Mouse (Mus musculus): Measurements from ENCODE around the gene Mindy4. TPM values are rescaled to one million over a fixed set of nuclear protein-coding genes. Genes with fewer than 3 reads are reported as not detected.

Gene Mindy4
- polyA plus RNA-seq, 1 experiment from 2014 or later: 17.2 TPM

DNA sequence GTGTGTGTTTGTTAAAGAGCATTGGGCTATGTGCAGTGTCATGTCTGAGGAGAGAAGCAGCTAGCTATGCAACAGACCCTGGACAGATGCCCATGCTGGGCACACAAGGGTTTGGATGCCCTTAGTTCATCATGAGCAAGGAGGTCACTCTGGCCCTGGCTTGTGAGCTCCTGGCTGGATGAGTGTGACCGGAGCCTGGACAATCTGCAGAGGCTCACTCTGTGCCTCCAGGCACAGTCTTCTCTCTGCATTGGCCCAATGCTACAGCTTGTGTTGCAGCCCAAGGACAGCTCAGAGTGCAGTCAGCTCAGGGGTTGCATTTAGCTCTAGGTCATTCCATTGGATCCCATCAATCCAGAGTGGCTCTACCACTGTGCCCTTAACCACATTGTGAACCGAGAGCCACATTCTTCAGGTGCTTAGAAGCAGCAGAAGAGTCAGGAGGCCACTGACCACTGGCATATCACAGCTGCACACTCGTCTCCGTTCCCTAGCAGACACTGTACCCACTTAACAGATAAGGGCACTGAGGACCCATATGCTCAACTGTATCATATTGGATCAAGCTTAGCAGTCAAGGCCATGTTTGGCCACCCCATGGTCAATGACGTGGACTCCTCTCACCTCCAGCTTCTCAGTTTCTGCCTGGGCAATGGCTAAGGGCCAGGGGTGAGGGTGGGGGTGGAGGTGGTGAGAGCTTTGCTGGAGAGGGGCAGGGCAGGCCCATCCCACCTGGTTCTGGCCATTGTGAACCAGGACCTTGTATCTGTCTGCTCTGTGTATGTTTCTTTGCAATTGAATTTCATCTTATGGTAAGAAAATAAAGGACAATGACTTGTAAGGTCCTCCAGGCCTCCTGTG is 144.8 kb downstream of the Mindy4 start:
- 87% methylated on average over 5 of the region's 5 CpGs for WGBS
- no peak overlapping the region for H3K4me2 ChIP-seq (ENCODE audit: low read depth, severe bottlenecking)
- DNase-seq (ENCODE audit: low spot score) (no peak), ATAC-seq (ENCODE audit: insufficient number of reproducible peaks, low FRiP score, low TSS enrichment, low read depth) (no peak)
- H3K9me3 ChIP-seq (ENCODE audit: control insufficient read depth, low read length): no peaks in the 10 kb centered on the region
- no peaks in the 10 kb centered on the region for H3K4me1 ChIP-seq (ENCODE audit: control insufficient read depth, insufficient read depth, low read length)
- no peaks in the 10 kb centered on the region for H3K27me3 ChIP-seq (ENCODE audit: control insufficient read depth, insufficient read depth, low read length)
- H3K36me3 ChIP-seq (ENCODE audit: control insufficient read depth, insufficient read depth, low read length): no peaks in the 10 kb centered on the region
- H3K27ac ChIP-seq (replicated peaks; ENCODE audit: low read depth, low read length): no peak overlapping the region
- no peak overlapping the region for H3K4me3 ChIP-seq (ENCODE audit: low read depth, low read length)
- no peak overlapping the region for H3K9ac ChIP-seq (ENCODE audit: low read length)

GRCm38 (mm10) chr6:55349231-55349630 is 146.0 kb downstream of the Mindy4 start:
- Histone ChIP-seq H3K4me3 (ENCODE audit: low read depth, low read length) (no peak overlapping the region), H3K27me3 (ENCODE audit: control insufficient read depth, insufficient read depth, low read length) (no peaks in the 10 kb centered on the region), H3K4me1 (ENCODE audit: control insufficient read depth, insufficient read depth, low read length) (no peaks in the 10 kb centered on the region), H3K9me3 (ENCODE audit: control insufficient read depth, low read length) (no peaks in the 10 kb centered on the region), H3K36me3 (ENCODE audit: control insufficient read depth, insufficient read depth, low read length) (no peaks in the 10 kb centered on the region), H3K27ac (replicated peaks; ENCODE audit: low read depth, low read length) (no peak overlapping the region), H3K9ac (ENCODE audit: low read length) (no peak overlapping the region), H3K4me2 (ENCODE audit: low read depth, severe bottlenecking) (no peak overlapping the region)
- ATAC-seq (ENCODE audit: insufficient number of reproducible peaks, low FRiP score, low TSS enrichment, low read depth): no peak
- DNase-seq (ENCODE audit: low spot score): no peak
- 85% methylated on average over 4 of the region's 4 CpGs for WGBS

DNA sequence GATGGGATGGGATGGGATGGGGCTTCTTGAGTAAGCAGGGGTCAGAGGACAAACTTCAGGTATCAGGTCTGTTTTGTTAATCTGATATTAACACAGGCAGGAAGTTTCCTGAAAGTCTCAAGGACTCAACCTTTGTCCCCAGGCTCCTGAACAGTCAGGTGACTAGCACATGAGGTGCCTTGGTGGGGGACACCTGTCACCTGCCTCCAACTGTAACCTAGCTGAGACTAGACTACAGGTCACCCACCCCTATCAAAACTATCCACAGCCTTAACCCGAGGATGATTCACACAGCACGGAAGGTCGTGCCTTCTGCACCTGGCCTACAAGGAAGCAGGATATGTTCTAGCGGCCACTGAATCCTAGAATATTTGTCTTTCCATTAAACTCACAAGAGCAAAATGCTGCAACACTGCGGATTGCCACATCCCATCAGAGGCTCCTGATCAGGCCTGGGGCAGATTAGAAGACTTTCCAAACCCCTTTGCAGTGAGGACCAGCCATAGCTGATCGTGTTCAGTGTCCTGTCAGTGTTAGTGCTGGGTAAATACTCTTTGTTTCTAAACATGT is 147.3 kb downstream of the Mindy4 start:
- Histone ChIP-seq H3K9me3 (ENCODE audit: control insufficient read depth, low read length) (no peaks in the 10 kb centered on the region), H3K4me3 (ENCODE audit: low read depth, low read length) (no peak overlapping the region), H3K4me1 (ENCODE audit: control insufficient read depth, insufficient read depth, low read length) (no peaks in the 10 kb centered on the region), H3K9ac (ENCODE audit: low read length) (no peak overlapping the region), H3K4me2 (ENCODE audit: low read depth, severe bottlenecking) (no peak overlapping the region), H3K36me3 (ENCODE audit: control insufficient read depth, insufficient read depth, low read length) (no peaks in the 10 kb centered on the region), H3K27ac (replicated peaks; ENCODE audit: low read depth, low read length) (no peak overlapping the region), H3K27me3 (ENCODE audit: control insufficient read depth, insufficient read depth, low read length) (no peaks in the 10 kb centered on the region)
- no peak for ATAC-seq (ENCODE audit: insufficient number of reproducible peaks, low FRiP score, low TSS enrichment, low read depth)
- DNase-seq (ENCODE audit: low spot score): no peak
- WGBS: 90% methylated on average over 6 of the region's 6 CpGs

GRCm38 (mm10) chr6:55351712-55352111 is 148.5 kb downstream of the Mindy4 start:
- Histone ChIP-seq H3K4me1 (ENCODE audit: control insufficient read depth, insufficient read depth, low read length) (no peaks in the 10 kb centered on the region), H3K4me2 (ENCODE audit: low read depth, severe bottlenecking) (no peak overlapping the region), H3K27me3 (ENCODE audit: control insufficient read depth, insufficient read depth, low read length) (no peaks in the 10 kb centered on the region), H3K36me3 (ENCODE audit: control insufficient read depth, insufficient read depth, low read length) (no peaks in the 10 kb centered on the region), H3K4me3 (ENCODE audit: low read depth, low read length) (no peak overlapping the region), H3K27ac (replicated peaks; ENCODE audit: low read depth, low read length) (no peak overlapping the region), H3K9ac (ENCODE audit: low read length) (no peak overlapping the region), H3K9me3 (ENCODE audit: control insufficient read depth, low read length) (no peaks in the 10 kb centered on the region; the same call in 1 of the 2 replicates)
- DNase-seq (ENCODE audit: low spot score) (no peak), ATAC-seq (ENCODE audit: insufficient number of reproducible peaks, low FRiP score, low TSS enrichment, low read depth) (no peak)
- WGBS: 79% methylated on average over 7 of the region's 7 CpGs

DNA sequence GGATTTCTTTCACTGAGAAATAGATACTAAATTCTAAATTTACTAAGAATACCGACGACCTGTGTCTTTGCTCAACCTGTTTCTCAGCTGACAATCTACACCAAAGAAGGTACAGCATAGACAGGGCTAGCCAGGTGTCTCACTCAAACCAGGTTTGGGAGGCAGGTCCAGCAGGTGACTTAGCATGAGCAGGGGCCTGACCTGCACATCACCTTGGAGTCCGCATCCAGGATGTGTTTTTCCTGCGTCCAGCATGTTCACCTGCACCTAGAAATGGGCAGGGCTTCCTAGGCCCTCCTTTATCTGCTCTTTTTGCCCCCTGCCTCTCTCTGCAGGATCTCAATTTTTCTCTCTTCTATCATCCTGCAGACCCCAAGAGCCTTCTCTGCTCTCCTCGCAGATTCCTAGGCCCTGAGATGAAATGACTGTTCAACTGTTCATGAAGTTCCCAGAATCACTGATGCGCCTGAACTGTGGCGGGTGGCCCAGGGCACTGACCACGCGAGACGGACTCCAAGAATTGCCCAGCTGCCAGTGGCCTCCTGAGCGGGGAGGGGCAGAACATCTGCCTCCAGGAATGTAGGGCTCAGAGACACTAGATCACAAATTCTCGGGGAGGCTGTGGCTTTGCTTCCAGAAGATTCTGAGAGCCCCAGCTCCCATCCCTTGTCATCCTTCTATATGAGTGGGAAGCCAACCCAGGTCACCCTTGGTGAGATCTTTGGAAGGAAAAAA is 150.7 kb downstream of the Mindy4 start:
- no peak for ATAC-seq (ENCODE audit: insufficient number of reproducible peaks, low FRiP score, low TSS enrichment, low read depth)
- Histone ChIP-seq H3K9ac (ENCODE audit: low read length) (no peak overlapping the region), H3K4me3 (ENCODE audit: low read depth, low read length) (no peak overlapping the region), H3K4me1 (ENCODE audit: control insufficient read depth, insufficient read depth, low read length) (no peaks in the 10 kb centered on the region), H3K27me3 (ENCODE audit: control insufficient read depth, insufficient read depth, low read length) (no peaks in the 10 kb centered on the region), H3K4me2 (ENCODE audit: low read depth, severe bottlenecking) (no peak overlapping the region), H3K36me3 (ENCODE audit: control insufficient read depth, insufficient read depth, low read length) (no peaks in the 10 kb centered on the region), H3K27ac (replicated peaks; ENCODE audit: low read depth, low read length) (no peak overlapping the region), H3K9me3 (ENCODE audit: control insufficient read depth, low read length) (no peaks in the 10 kb centered on the region; the same call in 1 of the 2 replicates)
- no peak for DNase-seq (ENCODE audit: low spot score)
- WGBS: 80% methylated on average over 12 of the region's 12 CpGs

DNA sequence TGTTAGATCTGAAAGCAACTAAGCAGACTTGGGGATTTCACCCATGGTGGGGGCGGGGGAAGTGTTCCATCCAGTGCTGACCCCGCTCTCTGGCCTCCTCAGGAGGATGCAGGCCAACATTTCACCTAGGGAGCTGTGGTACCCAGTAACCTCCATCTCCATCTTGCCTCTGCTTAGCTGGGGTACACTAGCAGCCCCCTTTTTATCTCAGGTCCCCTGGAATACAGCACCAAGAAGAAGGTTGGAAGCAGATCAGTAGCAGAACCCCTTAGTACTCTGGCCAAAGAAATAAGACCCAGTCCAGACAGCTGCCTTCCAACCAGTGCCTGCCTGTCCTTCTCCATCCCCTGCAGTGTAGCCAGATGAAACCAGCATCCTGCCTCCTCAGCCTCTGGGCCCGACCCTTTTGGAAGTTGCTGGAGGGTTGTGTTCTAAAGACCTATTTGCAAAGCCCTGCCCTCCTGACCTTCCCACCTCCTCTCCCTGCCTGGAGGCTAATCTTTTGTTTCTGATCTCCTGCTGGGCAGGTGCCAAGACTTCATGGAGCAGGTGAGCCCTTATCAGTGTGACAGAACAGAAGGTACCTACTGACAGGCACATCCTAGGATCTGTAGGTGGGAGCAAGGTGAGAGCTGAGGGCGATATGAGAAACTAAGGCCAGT is 151.4 kb downstream of the Mindy4 start:
- Histone ChIP-seq H3K4me3 (ENCODE audit: low read depth, low read length) (no peak overlapping the region), H3K9me3 (ENCODE audit: control insufficient read depth, low read length) (no peaks in the 10 kb centered on the region; the same call in 1 of the 2 replicates), H3K4me1 (ENCODE audit: control insufficient read depth, insufficient read depth, low read length) (no peaks in the 10 kb centered on the region), H3K27ac (replicated peaks; ENCODE audit: low read depth, low read length) (no peak overlapping the region), H3K36me3 (ENCODE audit: control insufficient read depth, insufficient read depth, low read length) (no peaks in the 10 kb centered on the region), H3K9ac (ENCODE audit: low read length) (no peak overlapping the region), H3K27me3 (ENCODE audit: control insufficient read depth, insufficient read depth, low read length) (no peaks in the 10 kb centered on the region), H3K4me2 (ENCODE audit: low read depth, severe bottlenecking) (no peak overlapping the region)
- no peak for ATAC-seq (ENCODE audit: insufficient number of reproducible peaks, low FRiP score, low TSS enrichment, low read depth)
- 65% methylated on average over 4 of the region's 4 CpGs for WGBS
- no peak for DNase-seq (ENCODE audit: low spot score)

DNA sequence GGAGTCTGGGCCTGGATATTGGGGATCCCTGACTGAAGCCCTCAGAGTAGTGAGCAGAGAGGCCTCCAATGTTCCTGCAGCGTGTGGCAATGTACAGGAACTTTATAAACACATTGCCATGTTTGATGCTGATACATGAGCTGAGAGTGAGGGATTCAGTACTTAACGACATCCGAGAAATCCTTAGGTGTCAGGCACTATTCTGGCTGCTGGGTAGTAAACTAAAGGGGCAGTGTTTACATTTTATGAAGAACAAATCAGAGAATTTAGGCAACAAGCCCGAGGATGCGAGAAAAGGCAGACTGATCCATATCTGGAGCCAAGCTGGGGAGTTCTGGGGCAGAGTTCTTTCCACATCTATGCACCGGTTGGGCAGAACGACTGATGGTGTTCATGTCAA is 152.4 kb downstream of the Mindy4 start:
- no peak overlapping the region for H3K4me2 ChIP-seq (ENCODE audit: low read depth, severe bottlenecking)
- no peaks in the 10 kb centered on the region for H3K27me3 ChIP-seq (ENCODE audit: control insufficient read depth, insufficient read depth, low read length)
- H3K4me3 ChIP-seq (ENCODE audit: low read depth, low read length): no peak overlapping the region
- H3K36me3 ChIP-seq (ENCODE audit: control insufficient read depth, insufficient read depth, low read length): no peaks in the 10 kb centered on the region
- no peaks in the 10 kb centered on the region; the same call in 1 of the 2 replicates for H3K9me3 ChIP-seq (ENCODE audit: control insufficient read depth, low read length)
- ATAC-seq (ENCODE audit: insufficient number of reproducible peaks, low FRiP score, low TSS enrichment, low read depth) (no peak), DNase-seq (ENCODE audit: low spot score) (no peak)
- no peaks in the 10 kb centered on the region for H3K4me1 ChIP-seq (ENCODE audit: control insufficient read depth, insufficient read depth, low read length)
- 71% methylated on average over 7 of the region's 7 CpGs for WGBS
- H3K27ac ChIP-seq (replicated peaks; ENCODE audit: low read depth, low read length): no peak overlapping the region
- no peak overlapping the region for H3K9ac ChIP-seq (ENCODE audit: low read length)

DNA sequence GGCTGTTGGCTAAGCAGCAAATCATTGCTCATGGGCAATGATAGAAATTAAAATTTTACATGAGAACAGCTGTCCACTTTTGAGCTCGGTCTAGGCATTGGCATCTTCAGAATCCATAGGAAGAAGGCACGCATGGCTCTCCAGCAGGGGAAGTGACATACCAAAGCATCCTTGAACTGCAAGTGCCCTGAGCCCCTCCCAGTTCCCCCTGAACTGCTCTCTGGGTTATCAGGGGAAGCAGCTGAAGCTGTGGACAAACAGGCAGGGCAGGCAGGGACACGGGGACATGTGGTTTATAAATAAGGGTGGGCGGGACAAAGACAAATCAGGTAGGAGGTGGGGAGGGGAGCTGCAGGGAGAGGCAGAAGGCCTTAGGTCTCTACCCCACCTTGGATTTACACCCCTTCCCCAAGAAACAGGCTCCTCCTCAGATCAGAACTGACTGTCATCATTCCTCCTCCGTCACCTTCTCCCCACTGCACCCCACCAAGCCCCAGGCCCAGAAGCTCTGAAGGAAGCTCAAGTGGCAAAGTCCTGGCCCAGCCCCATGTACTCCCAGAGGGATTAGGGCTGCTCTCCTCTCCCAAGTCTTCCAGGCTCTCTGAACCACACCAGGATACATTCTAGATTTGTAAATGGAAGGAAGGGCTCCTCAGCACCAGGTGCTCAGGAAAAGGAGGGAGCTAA is 153.0 kb downstream of the Mindy4 start:
- Histone ChIP-seq H3K9me3 (ENCODE audit: control insufficient read depth, low read length) (no peaks in the 10 kb centered on the region; the same call in 1 of the 2 replicates), H3K4me3 (ENCODE audit: low read depth, low read length) (no peak overlapping the region), H3K27ac (replicated peaks; ENCODE audit: low read depth, low read length) (no peak overlapping the region), H3K4me2 (ENCODE audit: low read depth, severe bottlenecking) (no peak overlapping the region), H3K4me1 (ENCODE audit: control insufficient read depth, insufficient read depth, low read length) (no peaks in the 10 kb centered on the region), H3K36me3 (ENCODE audit: control insufficient read depth, insufficient read depth, low read length) (no peaks in the 10 kb centered on the region), H3K27me3 (ENCODE audit: control insufficient read depth, insufficient read depth, low read length) (no peaks in the 10 kb centered on the region), H3K9ac (ENCODE audit: low read length) (no peak overlapping the region)
- WGBS: 45% methylated on average over 5 of the region's 5 CpGs
- DNase-seq (ENCODE audit: low spot score) (no peak), ATAC-seq (ENCODE audit: insufficient number of reproducible peaks, low FRiP score, low TSS enrichment, low read depth) (no peak)
